Mouse (Mus musculus) midbrain, embryonic 12.5 days (tissue): ENCODE measurements around the gene Rad51d. TPM values are rescaled to one million over a fixed set of nuclear protein-coding genes. Genes with fewer than 3 reads are reported as not detected.

Experiments used
- ATAC-seq: fragments of 200-750 bp; cut with Nextera tagmentation; 2 replicates; pipeline ENCODE4 v1.8.0; 2017; ENCODE audit warnings: low read depth, moderate TSS enrichment, moderate library complexity; ENCODE audit not compliant: low FRiP score
- H3K27ac ChIP-seq: fragments of 300-500 bp; sonication (generic); replicated peaks from 2 replicates; pipeline ENCODE4 v1.5.1; 2016; ENCODE audit warnings: mild to moderate bottlenecking
- H3K27me3 ChIP-seq: fragments of 300-500 bp; sonication (generic); 2 replicates; pipeline ENCODE4 v1.6.1; 2016; ENCODE audit warnings: mild to moderate bottlenecking
- H3K36me3 ChIP-seq: fragments of 300-500 bp; sonication (generic); 2 replicates; pipeline ENCODE4 v1.6.1; 2016
- H3K4me1 ChIP-seq: fragments of 300-500 bp; sonication (generic); 2 replicates; pipeline ENCODE4 v1.6.1; 2016
- H3K4me2 ChIP-seq: fragments of 300-500 bp; sonication (generic); replicated peaks from 2 replicates; pipeline ENCODE4 v1.6.1; 2016; ENCODE audit warnings: mild to moderate bottlenecking, moderate library complexity
- H3K4me3 ChIP-seq: fragments of 300-500 bp; sonication (generic); 2 replicates; pipeline ENCODE4 v1.5.1; 2016; ENCODE audit warnings: mild to moderate bottlenecking
- H3K9ac ChIP-seq: fragments of 300-500 bp; sonication (generic); replicated peaks from 2 replicates; pipeline ENCODE4 v1.6.1; 2016; ENCODE audit warnings: mild to moderate bottlenecking, moderate library complexity
- H3K9me3 ChIP-seq: fragments of 300-500 bp; sonication (generic); 2 replicates; pipeline ENCODE4 v1.6.1; 2016; ENCODE audit warnings: mild to moderate bottlenecking
- WGBS: fragments of 180-500 bp; shearing (Covaris S2); methylation state at CpG from one replicate; pipeline ENCODE4 v1.1.7; 2016; 5-methylcytosine and 5-hydroxymethylcytosine counted together
- polyA plus RNA-seq: library from polyadenylated mRNA; unstranded; fragments of >200 nt; fragmentation: Nextera tagmentation; extraction: Ambion mirVana; gene quantifications from 2 replicates; pipeline ENCODE4 v1.2.1, GENCODE M21; 2016

Rad51d gene
- polyA plus RNA-seq, 1 experiment from 2014 or later, result 14.1 TPM

DNA sequence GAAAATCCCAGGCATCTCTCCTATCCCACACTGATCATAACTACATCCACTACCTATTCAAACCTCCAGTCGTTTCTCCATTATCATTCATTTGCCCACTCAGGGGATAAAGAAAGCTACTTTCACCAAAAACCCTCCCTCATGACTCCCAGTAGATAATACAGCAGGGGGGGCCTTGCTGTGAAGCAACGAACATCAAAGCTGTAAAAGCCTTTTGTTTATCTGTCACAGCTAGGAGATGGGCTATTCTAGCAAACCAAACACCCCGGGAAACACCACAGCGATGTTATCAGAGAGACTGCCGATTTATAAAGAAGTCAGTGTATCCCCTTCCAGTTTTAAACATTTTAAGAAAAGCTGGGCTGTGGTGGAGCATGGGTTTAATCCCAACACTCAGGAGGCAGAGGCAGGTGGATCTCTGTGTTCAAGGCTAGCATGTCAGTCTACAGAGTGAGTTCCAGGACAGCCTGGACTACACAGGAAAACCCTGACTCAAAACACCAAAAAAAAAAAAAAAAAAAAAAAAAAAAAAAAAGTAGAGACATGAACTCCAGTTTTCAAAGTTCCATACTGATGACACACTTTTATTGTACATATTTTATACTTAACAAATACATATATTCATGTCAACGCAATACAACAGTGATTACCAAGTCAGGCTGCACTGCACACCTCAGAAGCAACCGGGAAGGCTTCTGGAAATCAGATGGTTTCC is 23.4 kb downstream of the Rad51d start:
- no peak for ATAC-seq
- no peak overlapping the region for H3K4me2 ChIP-seq

DNA sequence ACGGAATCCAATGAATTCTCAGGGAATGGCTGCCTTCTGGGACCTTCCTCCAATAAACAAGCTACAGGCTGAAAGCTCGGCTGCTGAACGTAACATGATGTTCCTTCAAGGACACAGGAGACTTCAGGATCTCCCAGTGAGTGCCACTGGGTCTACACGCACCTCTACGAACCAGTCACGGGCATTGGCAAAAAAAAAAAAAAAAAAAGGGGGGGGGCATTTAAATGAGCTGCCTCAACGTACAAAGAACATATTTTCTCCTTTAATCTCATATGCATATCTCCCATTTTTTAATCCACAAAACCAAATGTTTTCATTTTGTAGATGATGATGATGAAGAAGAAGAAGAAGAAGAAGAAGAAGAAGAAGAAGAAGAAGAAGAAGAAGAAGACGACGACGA is 24.5 kb downstream of the Rad51d start:
- no peak overlapping the region for H3K9ac ChIP-seq
- no peak for ATAC-seq
- H3K27me3 ChIP-seq, result 0 out of 2 replicates have a peak, but pooled peaks cover 3% of the 10 kb centered on the region
- H3K4me2 ChIP-seq, result no peak overlapping the region
- no peak overlapping the region for H3K27ac ChIP-seq
- no peaks in the 10 kb centered on the region for H3K9me3 ChIP-seq
- H3K4me3 ChIP-seq, result no peak overlapping the region
- WGBS, result 85% methylated on average over 10 of the region's 10 CpGs
- no peaks in the 10 kb centered on the region for H3K36me3 ChIP-seq
- peaks cover 35% of the 10 kb centered on the region for H3K4me1 ChIP-seq

More for the DNA sequence above, 23.4 kb downstream of the Rad51d start:
- no peak overlapping the region for H3K27ac ChIP-seq
- H3K9me3 ChIP-seq, result no peaks in the 10 kb centered on the region
- no peak overlapping the region for H3K9ac ChIP-seq
- 0 out of 2 replicates have a peak, but pooled peaks cover 3% of the 10 kb centered on the region for H3K27me3 ChIP-seq
- H3K4me3 ChIP-seq, result no peak overlapping the region
- H3K4me1 ChIP-seq, result peaks cover 26% of the 10 kb centered on the region
- H3K36me3 ChIP-seq, result no peaks in the 10 kb centered on the region
- 32% methylated on average over 7 of the region's 7 CpGs for WGBS

DNA sequence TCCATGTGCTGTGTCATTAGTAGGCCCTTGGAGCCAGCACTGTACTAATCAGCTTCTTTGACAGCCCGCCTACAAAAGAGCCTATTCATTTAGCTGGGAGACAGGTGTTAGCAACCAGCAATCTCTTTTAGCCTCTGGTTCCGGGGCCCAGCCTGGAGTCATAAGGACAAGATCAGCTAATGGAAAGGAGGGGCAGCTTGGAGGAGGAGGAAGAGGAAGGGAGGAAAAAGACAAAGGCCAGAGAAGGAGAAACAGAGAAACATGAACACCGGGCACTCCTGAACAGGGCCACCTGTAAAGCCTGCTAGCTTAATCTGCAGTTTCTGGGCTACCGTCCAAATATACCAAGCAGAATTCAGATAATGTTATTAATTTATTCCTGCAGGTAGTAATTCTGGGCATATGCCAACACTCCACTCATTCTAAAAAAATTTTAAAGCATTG is 26.9 kb downstream of the Rad51d start:
- Histone ChIP-seq H3K4me2 (no peak overlapping the region), H3K27me3 (no peaks in the 10 kb centered on the region), H3K9ac (no peak overlapping the region), H3K36me3 (no peaks in the 10 kb centered on the region), H3K27ac (0 out of 2 replicates have a peak overlapping the region, but pooled peaks have one; percentile 42), H3K4me1 (peaks cover 26% of the 10 kb centered on the region), H3K9me3 (no peaks in the 10 kb centered on the region), H3K4me3 (no peak overlapping the region)
- ATAC-seq, result no peak; the same call in 1 of the 2 replicates
- WGBS, result 57% methylated on average over 4 of the region's 4 CpGs

DNA sequence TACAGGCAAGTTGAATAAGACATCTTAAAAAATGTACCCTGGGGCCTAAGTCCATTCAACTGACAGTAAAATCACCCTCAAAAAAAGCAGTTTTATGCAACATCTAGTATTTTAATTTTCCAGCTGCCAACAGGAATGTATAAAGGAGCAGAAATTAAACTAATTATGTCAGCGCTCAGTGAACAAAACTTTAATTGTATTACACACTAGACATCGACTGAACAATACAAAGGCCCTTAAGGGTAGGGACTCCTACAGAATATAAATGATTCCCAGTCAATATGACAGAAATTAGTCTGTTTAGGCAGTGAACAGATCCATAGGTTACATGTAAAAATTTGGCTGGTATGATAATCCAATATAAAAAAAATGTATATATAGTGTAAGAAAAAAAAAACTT is 27.4 kb downstream of the Rad51d start:
- Histone ChIP-seq H3K4me2 (no peak overlapping the region), H3K4me3 (no peak overlapping the region), H3K27ac (peak overlapping the region; percentile 30; the same call in 1 of the 2 replicates), H3K9ac (no peak overlapping the region), H3K9me3 (no peaks in the 10 kb centered on the region), H3K27me3 (no peaks in the 10 kb centered on the region), H3K4me1 (peaks cover 26% of the 10 kb centered on the region), H3K36me3 (no peaks in the 10 kb centered on the region)
- WGBS, result 44% methylated on average over 2 of the region's 2 CpGs
- ATAC-seq, result no peak

DNA sequence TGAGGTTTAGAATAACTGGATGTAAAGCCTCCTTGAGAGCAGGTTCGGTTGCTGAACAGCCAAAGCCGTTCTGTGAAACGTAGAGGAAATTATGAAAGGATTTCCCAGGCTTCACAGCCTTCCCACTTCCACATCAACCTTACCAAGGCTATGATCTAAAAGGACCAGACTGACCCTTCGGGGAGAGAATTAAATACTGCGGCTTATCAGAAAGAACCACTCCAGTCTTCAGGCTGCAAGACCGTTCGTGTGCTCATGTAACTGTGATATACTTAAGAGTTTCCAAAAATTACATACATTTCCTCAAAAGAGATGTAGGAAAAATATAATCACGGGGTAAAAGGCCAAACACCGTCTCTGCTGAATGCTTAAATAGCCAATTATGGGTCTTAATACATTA is 27.8 kb downstream of the Rad51d start:
- H3K4me2 ChIP-seq, result no peak overlapping the region
- no peaks in the 10 kb centered on the region for H3K9me3 ChIP-seq
- H3K36me3 ChIP-seq, result no peaks in the 10 kb centered on the region
- H3K4me1 ChIP-seq, result peaks cover 26% of the 10 kb centered on the region
- WGBS, result 69% methylated on average over 9 of the region's 9 CpGs
- H3K9ac ChIP-seq, result no peak overlapping the region
- no peak overlapping the region for H3K4me3 ChIP-seq
- no peak for ATAC-seq
- peak overlapping the region; percentile 30; the same call in 1 of the 2 replicates for H3K27ac ChIP-seq
- no peaks in the 10 kb centered on the region for H3K27me3 ChIP-seq

DNA sequence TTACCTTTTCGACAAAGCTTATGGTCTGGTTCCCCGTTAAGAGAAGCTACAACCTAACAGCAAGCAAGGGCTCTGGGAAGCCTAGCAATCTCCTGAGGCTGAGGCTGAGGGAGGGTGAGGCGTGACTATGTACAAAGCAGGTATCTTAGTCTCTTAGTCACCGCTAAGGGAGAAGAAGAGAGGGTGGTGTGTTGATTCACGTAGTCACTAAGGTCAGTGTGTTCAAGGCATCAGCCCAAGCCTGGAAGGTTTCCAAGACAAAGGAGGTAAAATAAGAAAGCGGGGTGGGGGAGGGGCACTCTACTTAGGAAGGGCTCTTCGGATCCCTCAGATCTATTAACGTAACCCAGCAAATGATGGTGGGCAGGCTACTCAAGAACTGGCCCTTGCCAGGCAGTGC is 28.9 kb downstream of the Rad51d start:
- ATAC-seq, result no peak
- no peak overlapping the region for H3K27ac ChIP-seq
- peaks cover 21% of the 10 kb centered on the region for H3K4me1 ChIP-seq
- no peak overlapping the region for H3K9ac ChIP-seq
- no peak overlapping the region for H3K4me2 ChIP-seq
- no peaks in the 10 kb centered on the region for H3K27me3 ChIP-seq
- 74% methylated on average over 8 of the region's 8 CpGs for WGBS
- no peaks in the 10 kb centered on the region for H3K9me3 ChIP-seq
- H3K4me3 ChIP-seq, result no peak overlapping the region
- H3K36me3 ChIP-seq, result no peaks in the 10 kb centered on the region

DNA sequence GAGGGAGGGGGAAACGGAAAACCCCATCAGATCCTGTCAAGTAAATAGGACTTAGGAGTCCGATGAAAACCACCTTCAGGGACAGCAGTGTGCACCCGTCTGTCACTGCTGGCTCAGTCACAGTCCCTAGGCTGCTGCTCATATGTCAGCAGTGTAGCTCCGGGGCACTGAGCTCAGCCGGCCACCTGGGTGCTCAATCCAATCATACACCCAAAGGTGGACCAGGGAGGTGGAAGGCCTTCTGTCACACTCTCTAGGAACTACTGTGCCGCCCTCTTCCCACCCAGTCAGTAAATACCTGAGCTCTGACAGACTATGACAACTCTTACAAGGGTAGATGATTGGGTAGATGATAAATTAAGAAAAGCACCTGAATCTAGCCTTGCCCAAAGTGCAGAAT is 29.7 kb downstream of the Rad51d start:
- Histone ChIP-seq H3K36me3 (no peaks in the 10 kb centered on the region), H3K4me1 (peaks cover 24% of the 10 kb centered on the region), H3K27ac (no peak overlapping the region), H3K4me3 (no peak overlapping the region), H3K9ac (no peak overlapping the region), H3K4me2 (no peak overlapping the region), H3K27me3 (no peaks in the 10 kb centered on the region), H3K9me3 (no peaks in the 10 kb centered on the region)
- ATAC-seq, result no peak
- WGBS, result 86% methylated on average over 6 of the region's 6 CpGs

DNA sequence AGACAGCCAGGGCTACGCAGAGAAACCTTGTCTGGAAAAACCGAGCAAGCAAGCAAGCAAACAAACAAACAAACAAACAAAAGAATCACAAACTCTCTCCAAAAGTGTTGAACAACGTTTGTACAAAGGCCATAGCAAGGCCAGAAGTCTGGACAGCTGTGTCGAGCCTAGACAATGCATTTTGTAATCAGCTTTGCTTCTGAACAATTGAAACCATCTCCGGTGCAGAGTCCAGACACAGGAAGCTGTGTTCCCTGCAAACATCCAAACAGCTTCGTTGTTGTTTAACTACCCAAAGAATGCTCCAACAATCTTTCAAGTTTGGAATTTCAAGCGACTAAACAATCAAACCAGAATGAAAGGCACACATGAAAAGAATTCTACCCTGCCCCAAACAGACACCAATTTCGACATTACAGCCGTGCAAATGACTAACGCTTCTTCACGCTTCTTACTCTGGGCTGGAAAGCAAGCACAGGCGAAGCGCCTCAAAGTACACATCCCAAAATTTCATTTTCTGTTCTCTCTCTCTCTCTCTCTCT is 33.0 kb downstream of the Rad51d start:
- ATAC-seq, result no peak
- Histone ChIP-seq H3K27me3 (no peaks in the 10 kb centered on the region), H3K4me3 (no peak overlapping the region), H3K27ac (no peak overlapping the region), H3K9me3 (no peaks in the 10 kb centered on the region), H3K9ac (no peak overlapping the region), H3K4me1 (peaks cover 26% of the 10 kb centered on the region; the same call in 1 of the 2 replicates), H3K36me3 (no peaks in the 10 kb centered on the region), H3K4me2 (no peak overlapping the region)
- WGBS, result 77% methylated on average over 13 of the region's 13 CpGs

DNA sequence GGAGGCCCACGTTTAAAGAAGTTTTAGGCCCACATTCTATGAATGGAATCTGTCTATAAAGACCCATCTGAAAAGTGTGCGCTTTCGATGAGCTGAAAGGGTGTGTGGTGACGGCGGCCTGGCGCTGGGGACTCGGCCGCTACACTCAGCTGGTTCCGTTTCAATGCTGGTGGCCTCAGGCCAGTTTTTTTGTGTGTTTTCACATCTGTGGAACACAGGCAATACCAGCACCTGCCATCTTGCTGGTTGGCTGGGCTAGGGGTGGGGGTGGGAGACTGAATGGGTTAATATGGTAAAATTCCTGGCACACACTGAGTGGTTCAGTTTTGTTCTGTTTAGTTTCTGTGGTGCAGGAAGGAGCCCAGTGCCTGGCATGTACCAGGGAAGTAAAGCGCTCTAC is 34.4 kb downstream of the Rad51d start:
- H3K27me3 ChIP-seq, result no peaks in the 10 kb centered on the region
- H3K9me3 ChIP-seq, result no peaks in the 10 kb centered on the region
- peaks cover 19% of the 10 kb centered on the region; the same call in 1 of the 2 replicates for H3K4me1 ChIP-seq
- no peak overlapping the region for H3K4me2 ChIP-seq
- H3K27ac ChIP-seq, result no peak overlapping the region
- WGBS, result 69% methylated on average over 10 of the region's 10 CpGs
- no peaks in the 10 kb centered on the region for H3K36me3 ChIP-seq
- H3K9ac ChIP-seq, result no peak overlapping the region
- H3K4me3 ChIP-seq, result no peak overlapping the region
- no peak for ATAC-seq

DNA sequence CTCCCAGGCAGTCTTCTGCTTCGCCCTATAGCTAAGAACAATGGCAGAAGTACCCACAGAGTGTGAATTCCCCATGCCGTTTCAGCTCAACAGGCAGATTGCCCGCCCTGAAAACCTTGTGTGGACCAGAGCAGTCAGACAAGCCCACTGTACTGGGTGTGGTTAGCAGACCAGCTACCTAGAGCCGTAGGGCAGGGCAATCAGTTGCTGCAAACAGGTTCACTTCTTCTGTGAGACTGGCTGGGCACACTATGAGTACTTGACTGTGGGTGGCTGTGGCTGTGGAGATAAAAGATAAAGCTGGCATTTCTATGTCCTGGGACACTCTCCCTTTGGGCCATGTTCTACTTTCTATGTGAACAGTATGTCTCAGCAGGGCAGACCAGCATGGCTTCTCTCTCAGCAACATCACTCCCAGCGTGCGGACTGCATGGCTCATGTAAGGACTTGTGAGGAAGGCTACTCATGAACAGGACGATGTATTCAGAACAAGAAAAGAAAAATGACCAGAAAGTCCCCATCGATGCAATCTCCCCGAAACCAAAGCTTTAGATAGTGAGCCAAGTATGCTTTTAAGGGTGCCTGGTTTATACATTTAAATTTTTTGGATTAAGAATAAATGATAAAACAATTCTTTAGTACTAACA is 35.0 kb downstream of the Rad51d start:
- Histone ChIP-seq H3K4me2 (no peak overlapping the region), H3K9ac (no peak overlapping the region), H3K27me3 (no peaks in the 10 kb centered on the region), H3K9me3 (no peaks in the 10 kb centered on the region), H3K36me3 (no peaks in the 10 kb centered on the region), H3K27ac (no peak overlapping the region), H3K4me3 (no peak overlapping the region), H3K4me1 (peaks cover 21% of the 10 kb centered on the region; the same call in 1 of the 2 replicates)
- 83% methylated on average over 9 of the region's 9 CpGs for WGBS
- ATAC-seq, result no peak

DNA sequence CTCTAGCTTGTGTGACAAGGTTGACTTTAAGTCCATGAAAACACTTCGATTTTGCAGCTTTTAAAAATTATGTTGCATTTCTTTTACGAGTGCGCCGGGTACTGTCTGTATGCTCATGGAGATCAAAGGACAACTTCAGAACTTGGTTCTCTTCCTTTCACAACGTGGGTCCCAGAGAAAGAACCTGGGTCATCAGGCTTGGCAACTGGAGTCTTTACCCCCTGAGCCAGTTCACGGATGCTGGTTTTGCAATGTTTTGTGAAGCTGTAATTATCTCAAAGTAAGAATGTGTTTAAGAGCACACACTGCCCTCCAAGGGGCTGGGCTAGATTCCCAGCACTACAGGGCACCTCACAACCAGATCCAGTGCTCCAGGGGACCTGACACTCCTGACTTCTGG is 36.3 kb downstream of the Rad51d start:
- Histone ChIP-seq H3K4me1 (peaks cover 30% of the 10 kb centered on the region; the same call in 1 of the 2 replicates), H3K36me3 (no peaks in the 10 kb centered on the region), H3K9me3 (no peaks in the 10 kb centered on the region), H3K4me3 (no peak overlapping the region), H3K27me3 (no peaks in the 10 kb centered on the region), H3K9ac (no peak overlapping the region), H3K4me2 (no peak overlapping the region), H3K27ac (no peak overlapping the region)
- WGBS, result 92% methylated on average over 6 of the region's 6 CpGs
- no peak for ATAC-seq

DNA sequence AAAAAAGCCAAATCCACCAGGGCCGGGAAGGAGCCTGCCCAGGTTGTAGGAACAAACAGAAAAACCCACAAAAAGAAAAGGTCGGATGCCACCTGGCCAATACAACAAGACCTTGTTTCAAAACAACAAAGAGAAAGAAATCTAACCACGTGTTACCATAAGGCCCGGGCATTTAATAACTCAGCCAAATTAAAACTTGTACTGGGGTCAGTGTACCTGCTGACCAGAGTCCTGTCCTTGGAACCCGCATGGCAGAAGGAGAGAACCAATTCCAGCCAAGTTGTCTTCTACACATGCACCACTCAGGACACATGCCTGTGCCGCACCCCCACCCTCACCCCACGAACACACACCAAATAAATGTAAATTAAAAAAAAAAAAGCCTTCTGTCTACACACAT is 37.5 kb downstream of the Rad51d start:
- Histone ChIP-seq H3K4me1 (peaks cover 30% of the 10 kb centered on the region; the same call in 1 of the 2 replicates), H3K4me3 (no peak overlapping the region), H3K9ac (no peak overlapping the region), H3K27me3 (no peaks in the 10 kb centered on the region), H3K36me3 (no peaks in the 10 kb centered on the region), H3K9me3 (no peaks in the 10 kb centered on the region), H3K4me2 (no peak overlapping the region), H3K27ac (no peak overlapping the region)
- WGBS, result 89% methylated on average over 7 of the region's 7 CpGs
- no peak for ATAC-seq
